Mouse (Mus musculus): Measurements from ENCODE around the gene Runx1.

GRCm38 (mm10) chr16:92747062-92747461 is 78.9 kb downstream of the Runx1 start:
- TF ChIP-seq EP300 (optimal IDR thresholded peaks at IDR 0.05) (no peak), CTCF (IDR thresholded peaks at IDR 0.05; ENCODE audit: low read depth) (no peak)

Measured in stomach, postnatal 0 days (tissue).